Mouse (Mus musculus) heart, postnatal 25 days (tissue): Measurements from ENCODE around the gene Nupr1. TPM values are rescaled to one million over a fixed set of nuclear protein-coding genes. Genes with fewer than 3 reads are reported as not detected.
"Not testable (repeated sequence)": the region's sequence is repeated elsewhere in the genome, so short reads cannot be mapped to it uniquely, and the experiment has no call there.

Source experiments
- DNase-seq: peaks from one replicate; pipeline ENCODE4 v3.0.0; 2022; ENCODE audit warnings: low spot score
- intact Hi-C: fragments of 180-260 bp; cut with DNase I; formaldehyde crosslinking; loops from one replicate; pipeline ENCODE4 v1.15.1; 2025
- total RNA-seq, 2 experiments: library from RNA; stranded (reverse); gene quantifications; 2 replicates each; pipeline ENCODE4 v1.2.3; 2021

Gene Nupr1
- total RNA-seq, 2 experiments from 2014 or later, result 7.7 to 9.4 TPM

DNA sequence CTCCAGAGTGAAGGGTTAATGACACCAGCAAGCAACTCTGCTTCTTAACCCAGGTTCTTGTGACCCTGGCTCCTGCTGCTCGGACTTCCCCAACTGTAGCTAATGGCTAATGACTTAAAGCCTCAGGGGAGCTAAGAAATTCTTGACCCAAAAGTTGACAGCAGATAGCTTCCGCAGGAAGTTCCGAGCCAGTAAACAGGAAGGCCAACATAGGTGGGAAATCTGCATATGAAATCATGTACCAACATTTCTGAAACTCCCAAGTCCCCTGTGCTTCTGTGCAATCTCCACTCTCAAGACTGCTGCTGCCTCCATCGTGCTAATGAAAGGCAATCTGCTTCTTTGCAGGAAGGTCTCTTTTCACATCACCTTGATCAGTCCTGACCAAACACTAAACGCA, 15.0 kb upstream of the Nupr1 start:
- DNase-seq, result no peak
- intact Hi-C loops, result no loop called here

DNA sequence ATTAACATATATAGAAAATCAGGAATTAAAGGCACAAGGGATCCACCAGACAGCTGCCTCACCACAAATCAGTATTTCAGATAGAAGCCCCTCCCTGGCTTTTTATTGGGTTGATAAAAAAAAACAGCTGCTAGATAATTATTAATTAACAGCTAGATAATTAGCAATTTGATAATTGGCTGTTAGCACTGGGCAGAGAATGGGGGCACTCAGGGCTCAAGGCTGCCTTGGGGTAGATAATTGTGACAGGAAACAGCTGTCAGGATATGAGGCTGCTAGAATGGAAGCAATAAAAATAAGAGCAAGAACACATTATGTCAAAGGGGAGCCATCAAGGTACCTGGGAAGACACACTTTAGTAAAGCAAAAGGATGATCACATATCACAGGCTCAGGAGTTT, 14.3 kb upstream of the Nupr1 start:
- no peak for DNase-seq
- intact Hi-C loops, result no loop called here

DNA sequence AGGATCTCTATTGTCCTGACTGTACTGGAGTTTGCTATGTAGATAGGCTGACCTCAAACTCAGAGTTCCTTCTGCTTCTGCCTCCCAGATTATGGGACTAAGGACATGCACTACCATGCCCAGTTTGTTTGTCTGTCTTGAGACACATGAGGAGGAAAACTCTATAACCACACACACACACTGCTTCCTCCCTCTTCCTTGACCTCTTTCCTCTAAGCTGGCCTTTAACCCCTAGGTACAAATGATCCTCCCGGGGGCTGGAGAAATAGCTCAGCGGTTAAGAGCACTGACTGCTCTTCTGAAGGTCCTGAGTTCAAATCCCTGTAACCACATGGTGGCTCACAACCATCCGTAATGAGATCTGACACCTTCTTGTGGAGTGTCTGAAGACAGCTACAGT, 13.7 kb upstream of the Nupr1 start:
- intact Hi-C loops, result no loop called here
- DNase-seq, result no peak

DNA sequence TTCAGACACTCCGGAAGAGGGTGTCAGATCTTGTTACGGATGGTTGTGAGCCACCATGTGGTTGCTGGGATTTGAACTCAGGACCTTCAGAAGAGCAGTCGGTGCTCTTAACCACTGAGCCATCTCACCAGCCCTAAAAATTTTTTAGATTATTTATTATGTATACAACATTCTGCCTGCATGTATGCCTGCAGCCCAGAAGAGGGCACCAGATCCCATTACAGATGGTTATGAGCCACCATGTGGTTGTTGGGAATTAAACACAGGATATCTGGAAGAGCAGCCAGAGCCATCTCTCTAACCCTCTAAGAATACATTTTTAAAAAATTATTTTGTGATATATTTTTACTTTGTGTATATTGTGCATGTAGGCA, 12.6 kb upstream of the Nupr1 start:
- intact Hi-C loops, result loop anchor here (1.0 kb wide), 1 partner anchor 50 kb away; no protein-coding TSS in a partner anchor
- not testable (repeated sequence) for DNase-seq

DNA sequence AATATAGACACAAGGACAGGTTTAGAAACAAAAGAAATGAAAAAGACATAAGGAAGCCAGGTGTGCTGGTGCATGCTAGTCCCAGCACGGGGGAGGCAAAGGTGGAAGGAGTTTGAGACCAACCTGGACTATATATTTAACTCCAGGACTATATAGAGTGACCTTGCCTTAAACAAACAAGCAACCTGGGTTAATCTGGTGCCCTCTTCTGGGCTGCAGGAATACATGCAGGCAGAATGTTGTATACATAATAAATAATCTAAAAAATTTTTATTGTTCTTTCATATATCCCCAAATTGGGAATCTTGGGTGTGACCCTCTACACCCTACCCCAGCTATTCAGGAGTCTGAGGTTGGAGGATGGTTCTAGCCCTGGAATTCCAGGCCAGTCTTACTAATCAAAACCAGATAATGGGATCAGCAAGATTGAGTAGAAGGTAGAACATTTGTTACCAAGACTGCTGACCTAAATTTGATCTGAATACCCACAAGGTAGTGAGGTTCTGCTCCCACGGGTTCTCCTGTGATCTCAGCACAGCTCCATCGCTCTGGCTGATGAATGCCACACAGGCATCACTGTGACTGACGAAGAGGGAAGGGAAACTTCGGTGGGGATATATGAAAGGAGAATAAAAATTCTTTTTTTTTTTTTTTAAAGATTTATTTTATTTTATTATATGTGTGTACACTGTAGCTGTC, 12.0 kb upstream of the Nupr1 start:
- DNase-seq, result no peak
- intact Hi-C loops, result loop anchor here (1.0 kb wide), 1 partner anchor 51 kb away; no protein-coding TSS in a partner anchor

DNA sequence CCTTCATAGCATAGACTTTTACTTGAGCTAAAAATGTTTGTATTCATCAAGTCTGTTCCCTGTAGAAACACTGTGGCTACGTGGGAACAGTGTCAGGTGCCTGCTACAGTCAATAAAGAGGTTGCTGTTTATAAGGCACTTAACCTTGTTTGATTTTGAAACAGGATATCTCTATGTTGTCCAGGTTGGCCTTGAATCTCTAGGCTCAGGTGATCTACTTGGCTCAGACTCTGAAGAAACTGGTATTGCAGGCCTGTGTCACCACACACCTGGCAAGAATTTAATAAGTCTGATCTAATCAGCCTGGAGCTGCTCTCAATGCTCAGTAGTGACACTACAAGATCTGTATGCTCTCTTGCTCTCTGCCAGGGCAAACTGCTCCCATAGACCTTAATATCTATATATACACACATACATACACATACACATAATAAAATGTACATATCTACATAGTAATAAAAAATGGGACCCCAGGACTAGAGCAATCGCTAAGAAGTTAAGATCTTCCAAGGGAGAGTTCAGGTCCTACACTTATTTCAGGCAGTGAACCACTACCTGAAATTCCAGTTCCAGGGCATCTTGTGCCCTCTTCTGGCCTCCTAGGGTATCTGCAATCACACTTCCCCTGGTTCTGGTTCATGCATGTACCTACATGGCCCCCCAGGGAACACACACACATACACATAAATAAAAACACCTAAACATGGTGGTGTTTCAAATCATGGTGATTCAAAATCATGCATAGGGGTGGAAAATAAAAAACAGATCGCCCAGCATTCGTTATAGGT, 6.3 kb upstream of the Nupr1 start:
- no peak for DNase-seq
- intact Hi-C loops, result loop anchor here (2.0 to 5.0 kb wide), 3 partner anchors 50 to 240 kb away; partner anchors contain the start of gene Nfatc2ip

DNA sequence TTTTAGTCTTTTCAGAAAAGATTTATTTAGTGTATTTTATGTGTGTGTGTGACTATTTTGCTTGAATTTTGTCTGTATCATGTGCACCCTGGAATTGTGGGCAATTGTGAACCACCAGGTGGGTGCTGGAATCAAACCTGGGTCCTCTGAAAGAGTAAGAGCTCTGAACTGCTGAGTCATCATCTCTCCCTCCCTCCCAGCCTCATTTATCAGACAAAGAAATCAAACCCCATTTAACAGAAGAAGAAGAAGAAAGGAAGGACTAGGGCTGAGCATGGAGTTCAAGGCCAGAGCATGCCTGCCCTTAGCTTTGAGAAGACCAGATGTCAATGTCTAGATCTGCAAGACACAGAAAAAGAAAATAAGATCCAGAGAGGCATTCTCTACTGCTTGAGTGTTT, 4.7 kb upstream of the Nupr1 start:
- intact Hi-C loops, result loop anchor here (5.0 kb wide), 1 partner anchor 238 kb away; the partner anchor contains the start of gene Nfatc2ip
- no peak for DNase-seq

DNA sequence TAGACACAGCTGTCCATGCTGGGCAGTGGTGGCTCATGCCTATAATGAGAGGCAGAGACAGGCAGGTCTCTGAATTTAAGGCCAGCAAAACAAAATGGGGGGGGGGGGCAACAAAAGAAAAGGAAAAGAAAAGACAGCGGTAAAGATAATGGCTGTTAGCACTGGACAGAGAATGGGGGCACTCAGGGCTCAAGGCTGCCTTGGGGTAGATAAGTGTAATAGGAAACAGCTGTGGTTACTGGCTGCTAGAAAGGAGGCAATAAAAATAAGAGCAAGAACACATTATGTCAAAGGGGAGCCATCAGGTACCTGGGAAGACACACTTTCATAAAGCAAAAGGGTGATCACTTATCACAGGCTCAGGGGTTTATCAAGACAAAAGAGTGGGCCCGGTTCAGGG, 1.8 kb upstream of the Nupr1 start:
- intact Hi-C loops, result no loop called here
- DNase-seq, result no peak

DNA sequence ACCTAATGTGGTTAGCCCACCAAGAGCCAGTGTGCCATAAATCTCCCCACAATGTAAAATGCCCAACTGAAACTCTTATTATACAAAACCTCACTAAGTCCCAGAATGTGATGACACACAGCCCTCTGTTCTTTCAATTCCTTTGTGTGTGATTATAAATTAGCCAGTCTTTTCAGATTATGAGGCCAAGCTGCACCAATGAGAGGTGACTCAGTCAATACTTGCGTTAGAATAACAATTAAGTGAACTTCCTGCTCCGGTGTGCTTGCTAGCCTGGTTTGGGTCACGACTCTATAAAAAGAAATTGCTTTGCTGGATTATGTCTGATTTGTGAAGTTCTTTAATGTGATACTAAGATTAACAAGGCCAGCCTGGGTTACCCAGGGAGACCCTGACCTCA, 746 bp downstream of the Nupr1 start:
- intact Hi-C loops, result no loop called here
- no peak for DNase-seq

DNA sequence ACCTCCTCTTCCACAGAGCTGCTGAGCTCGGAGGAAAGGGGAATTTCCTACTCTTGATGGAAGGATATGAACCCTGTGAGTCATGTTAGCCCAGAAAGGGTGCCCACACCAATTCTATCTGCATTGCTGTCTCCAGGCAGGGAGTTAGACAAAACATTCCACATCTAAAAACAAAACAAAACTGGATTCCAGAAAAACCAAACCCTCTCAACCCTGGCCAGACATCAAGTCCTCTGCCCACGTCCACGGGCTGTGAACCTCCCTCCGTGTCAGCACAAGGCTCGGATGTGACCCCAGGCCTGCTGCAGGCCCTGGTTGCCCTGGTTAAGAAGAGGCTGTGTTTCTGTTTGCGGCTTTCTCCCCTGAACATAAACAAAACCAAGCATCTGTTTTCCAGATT, 2.5 kb downstream of the Nupr1 start:
- DNase-seq, result no peak

DNA sequence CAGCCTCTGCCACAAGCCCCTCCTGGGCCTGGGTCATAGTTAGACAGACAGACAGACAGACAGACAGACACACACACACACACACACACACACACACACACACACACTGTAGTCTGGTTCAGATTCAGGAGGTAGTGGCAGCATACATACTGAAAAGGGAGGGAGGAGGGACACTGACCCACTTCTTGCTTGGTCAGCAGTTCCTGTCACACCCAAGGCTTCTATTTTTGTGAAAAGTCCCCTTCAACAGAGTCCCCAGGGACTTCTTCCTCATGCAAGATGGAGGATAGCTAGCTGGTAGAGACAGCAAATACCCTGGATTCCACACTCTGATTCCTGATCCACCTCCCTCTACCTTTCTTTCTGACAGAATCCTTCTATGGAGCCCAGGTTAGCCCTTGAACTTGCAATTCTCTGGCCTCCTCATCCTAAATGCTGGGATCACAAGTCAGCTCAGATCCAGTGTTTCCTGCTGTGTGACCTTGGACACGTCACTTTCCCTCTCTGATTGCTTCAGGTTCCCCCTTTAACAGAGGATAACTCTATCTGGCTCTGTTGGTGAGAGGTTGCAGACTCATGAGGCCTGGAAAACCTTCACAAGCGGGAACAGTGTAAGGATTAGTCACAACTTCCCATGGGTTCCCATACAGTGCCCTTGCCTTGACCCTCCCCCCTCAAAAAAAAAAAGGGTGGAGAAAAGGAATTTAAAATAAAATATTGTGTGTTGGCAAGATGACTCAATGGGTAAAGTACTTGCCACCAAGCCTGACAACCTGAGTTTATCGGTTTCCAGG, 4.7 kb downstream of the Nupr1 start:
- intact Hi-C loops, result no loop called here
- no peak for DNase-seq

More for the DNA sequence above, 2.5 kb downstream of the Nupr1 start:
- intact Hi-C loops, result no loop called here

DNA sequence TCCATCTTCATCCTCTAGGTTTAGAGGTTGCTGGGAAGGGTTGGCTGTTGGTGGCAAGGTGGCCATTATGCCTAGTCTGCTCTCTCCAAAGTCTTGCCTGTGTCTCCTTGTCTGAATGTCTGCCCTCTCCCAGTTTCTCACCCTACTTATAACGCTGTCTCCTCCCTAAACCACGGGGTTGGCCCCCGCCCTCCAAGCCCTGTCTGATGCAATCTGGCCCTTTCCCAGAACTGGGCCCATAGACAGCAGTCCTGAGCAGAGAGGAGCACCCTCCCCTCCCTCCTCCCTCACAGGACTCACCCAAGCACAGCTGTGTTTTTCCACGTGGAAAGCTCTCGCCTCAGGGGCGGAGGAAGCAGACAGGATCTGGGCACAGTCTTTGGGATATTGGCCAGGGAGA, 5.3 kb downstream of the Nupr1 start:
- intact Hi-C loops, result no loop called here
- peak; percentile 88 for DNase-seq

DNA sequence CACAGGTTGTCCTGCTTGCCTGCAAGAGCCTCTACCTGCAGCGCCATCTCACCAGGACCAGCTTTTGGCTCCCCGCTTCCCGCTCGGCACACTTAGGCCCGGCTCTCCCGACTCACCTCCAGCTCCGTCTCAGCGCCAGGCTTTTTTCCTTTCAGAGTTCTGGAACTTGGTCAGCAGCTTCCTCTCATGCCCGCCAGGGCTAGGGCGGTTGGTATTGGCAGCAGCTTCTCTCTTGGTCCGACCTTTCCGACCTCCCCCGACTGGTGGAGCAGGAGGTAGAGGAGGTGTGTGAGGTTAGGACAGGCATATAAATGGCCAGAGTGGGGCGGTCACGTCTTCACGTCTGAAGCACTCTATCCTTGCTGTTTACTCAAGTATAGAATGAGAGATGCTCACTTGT, 5.9 kb downstream of the Nupr1 start:
- no peak for DNase-seq

DNA sequence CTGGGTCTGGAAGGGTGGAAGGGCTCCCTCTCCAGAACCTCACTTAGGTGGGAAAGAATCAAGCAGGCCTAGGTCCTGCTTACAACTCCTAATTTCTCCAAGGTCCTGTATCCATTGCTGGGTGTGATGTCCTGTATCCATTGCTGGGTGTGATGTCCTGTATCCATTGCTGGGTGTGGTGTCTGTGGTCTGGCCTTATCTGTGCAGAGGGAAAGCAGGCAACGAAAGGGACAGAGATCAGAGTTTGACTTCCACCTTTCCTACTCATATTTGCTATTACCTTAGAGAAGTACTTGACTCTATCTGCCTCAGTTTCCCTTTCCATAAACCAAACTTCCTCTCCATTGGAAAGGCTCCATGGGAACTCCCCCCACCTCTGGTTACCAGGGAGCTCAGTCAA, 7.3 kb downstream of the Nupr1 start:
- no peak for DNase-seq
- intact Hi-C loops, result no loop called here

More for the DNA sequence above, 5.9 kb downstream of the Nupr1 start:
- intact Hi-C loops, result no loop called here

DNA sequence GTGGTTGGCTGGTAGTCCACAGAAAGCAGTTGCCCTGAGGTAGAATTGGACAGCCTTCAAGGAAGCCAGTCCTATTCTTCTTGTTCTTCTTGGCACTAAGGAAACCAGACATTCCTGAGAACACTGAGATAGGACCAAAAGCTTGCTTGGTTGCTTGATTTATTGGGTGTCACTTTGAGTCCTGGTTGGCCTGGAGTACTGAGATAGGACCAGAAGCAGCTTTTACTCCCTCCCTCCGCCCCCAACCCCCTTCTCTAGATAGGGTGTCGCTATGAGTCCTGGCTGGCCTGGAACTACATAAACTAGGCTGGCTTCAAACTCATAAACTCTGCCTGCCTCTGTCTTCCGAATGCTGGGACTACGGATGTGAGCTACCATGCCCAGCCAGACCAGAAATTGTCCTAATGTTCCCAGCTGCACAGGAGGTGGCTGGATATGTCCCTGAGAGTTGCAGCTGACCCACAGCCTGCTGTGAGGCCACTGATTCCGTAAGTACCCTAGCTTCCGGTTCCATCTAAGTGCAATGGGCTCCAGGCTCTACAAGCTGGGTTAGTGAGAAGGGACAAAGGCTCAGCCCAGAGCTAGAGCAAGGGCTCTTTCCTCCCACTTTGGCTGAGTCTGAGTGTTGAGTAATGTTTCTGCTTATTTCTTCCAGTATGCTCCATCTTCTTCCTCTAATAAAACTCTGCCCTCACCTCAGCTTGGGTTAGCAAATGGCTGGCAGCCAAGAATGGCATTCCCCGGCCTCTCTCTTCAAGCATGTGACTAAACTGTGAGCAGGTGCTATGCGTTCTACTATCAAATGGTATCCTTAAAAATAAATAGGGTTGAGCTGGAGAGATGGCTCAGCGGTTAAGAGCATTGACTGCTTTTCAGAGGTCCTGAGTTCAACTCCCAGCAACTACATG, 9.0 kb downstream of the Nupr1 start:
- intact Hi-C loops, result no loop called here
- DNase-seq, result no peak

DNA sequence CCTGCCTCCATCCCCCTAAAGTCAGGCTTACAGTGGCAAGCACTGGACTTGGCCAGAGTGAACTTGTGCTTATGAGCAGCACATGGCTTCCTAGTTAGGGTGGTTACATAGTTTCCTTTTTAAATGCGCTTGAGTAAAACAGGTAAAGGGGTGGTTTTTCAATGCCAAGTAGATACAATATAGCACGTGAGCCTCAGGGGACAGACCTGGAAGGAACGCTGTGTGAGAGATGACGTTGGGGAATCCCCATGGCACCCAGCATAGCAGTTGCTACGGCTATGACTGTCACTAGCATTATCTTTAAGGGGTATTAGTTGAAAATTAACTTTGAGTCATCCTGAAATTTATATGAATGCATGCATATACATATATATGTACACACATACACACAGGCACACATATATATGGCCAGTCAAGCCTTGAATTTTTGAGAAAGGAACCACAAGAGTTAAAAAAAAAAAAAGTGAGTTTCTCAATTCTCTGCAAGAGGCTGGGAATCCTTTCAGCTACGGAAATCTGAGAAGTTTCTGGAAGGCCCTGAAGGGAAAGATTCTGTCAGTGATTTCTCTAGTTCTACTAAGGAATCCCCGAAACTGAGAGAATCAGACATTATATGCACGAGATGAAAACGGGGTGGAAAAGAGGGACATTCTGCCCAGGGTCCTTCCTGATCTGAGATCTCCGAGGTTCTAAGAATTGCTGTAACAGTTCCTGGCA, 10.9 kb downstream of the Nupr1 start:
- intact Hi-C loops, result no loop called here

DNA sequence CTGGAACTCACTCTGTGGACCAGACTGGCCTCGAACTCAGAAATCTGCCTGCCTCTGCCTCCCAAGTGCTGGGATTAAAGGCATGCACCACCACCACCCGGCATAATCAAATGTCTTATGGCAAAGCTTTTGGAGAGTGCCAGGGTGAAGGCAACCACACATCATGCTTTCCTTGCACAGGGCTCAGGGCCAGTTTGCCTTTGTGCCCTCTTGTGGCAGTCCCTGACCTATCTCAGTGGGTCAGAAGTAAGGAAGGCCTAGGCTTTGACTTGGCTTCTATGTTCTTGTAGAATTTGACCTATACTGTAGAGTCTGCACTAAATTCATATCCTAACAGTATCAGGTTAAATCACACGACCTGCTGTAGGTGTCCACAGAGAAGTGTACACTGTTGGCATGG, 14.0 kb downstream of the Nupr1 start:
- intact Hi-C loops, result no loop called here
- DNase-seq, result no peak

More for the DNA sequence above, 10.9 kb downstream of the Nupr1 start:
- DNase-seq, result no peak

DNA sequence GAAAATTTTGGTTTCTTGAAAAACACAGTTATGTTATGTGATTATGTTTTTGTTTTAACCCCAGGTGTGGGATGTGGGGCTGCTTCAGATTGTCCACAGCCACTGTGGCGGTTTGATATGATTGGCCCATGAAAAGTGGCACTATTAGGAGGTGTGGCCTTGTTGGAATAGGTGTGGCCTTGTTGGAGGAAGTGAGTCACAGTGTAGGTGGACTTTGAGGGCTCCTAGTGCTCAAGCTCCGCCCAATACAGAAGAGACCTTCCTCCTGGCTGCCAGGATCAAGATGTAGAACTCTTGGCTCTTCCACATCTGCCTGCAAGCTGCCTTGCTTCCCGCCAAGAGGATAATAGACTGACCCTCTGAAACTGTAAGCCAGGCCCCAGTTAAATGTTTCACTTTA, 17.9 kb downstream of the Nupr1 start:
- no peak for DNase-seq
- intact Hi-C loops, result no loop called here

DNA sequence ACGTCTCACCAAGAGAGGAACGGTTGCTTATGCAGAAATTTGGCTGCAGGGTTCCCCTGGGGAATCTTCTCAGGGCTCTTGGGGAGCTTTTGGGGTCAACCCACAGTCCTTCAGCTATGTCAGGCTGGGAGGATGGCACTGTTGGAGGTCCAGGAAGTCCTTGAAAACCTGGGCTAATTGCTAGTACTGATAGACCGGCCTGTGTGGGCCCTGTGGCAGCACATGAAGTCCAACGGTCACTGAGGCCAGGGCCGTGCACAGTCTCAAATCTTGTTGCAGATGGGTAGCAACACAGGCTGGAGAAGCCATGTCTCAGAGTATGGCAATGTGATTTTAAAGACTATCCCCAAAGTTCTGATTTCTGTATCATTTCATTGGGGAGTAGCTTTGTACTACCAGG, 22.9 kb downstream of the Nupr1 start:
- intact Hi-C loops, result no loop called here
- no peak for DNase-seq
